Mouse (Mus musculus) intestine, postnatal 0 days (tissue): ENCODE measurements around the gene Gfod2. TPM values are rescaled to one million over a fixed set of nuclear protein-coding genes. Genes with fewer than 3 reads are reported as not detected.

Experiments used
- ATAC-seq: fragments of 200-750 bp; cut with Nextera tagmentation; 2 replicates; pipeline ENCODE4 v1.8.0; 2017; ENCODE audit warnings: mild to moderate bottlenecking, moderate TSS enrichment, moderate library complexity
- H3K27ac ChIP-seq: fragments of 300-500 bp; sonication (generic); 2 replicates; pipeline ENCODE4 v1.5.1; 2014; ENCODE audit warnings: mild to moderate bottlenecking, low read depth, low read length, moderate library complexity
- H3K27me3 ChIP-seq: fragments of 300-500 bp; sonication (generic); replicated peaks from 2 replicates; pipeline ENCODE4 v1.6.1; 2014; ENCODE audit warnings: low read length, mixed read lengths; ENCODE audit not compliant: control insufficient read depth, insufficient read depth
- H3K36me3 ChIP-seq: fragments of 300-500 bp; sonication (generic); 2 replicates; pipeline ENCODE4 v1.6.1; 2014; ENCODE audit warnings: mild to moderate bottlenecking, moderate library complexity; ENCODE audit not compliant: control insufficient read depth, insufficient read depth
- H3K4me1 ChIP-seq: fragments of 300-500 bp; sonication (generic); replicated peaks from 2 replicates; pipeline ENCODE4 v1.6.1; 2014; ENCODE audit warnings: antibody characterized with exemption, low read length, mixed read lengths; ENCODE audit not compliant: control insufficient read depth, insufficient read depth
- H3K4me2 ChIP-seq: fragments of 300-500 bp; sonication (generic); replicated peaks from 2 replicates; pipeline ENCODE4 v1.6.1; 2014; ENCODE audit warnings: low read depth, mild to moderate bottlenecking, moderate library complexity
- H3K4me3 ChIP-seq: fragments of 300-500 bp; sonication (generic); 2 replicates; pipeline ENCODE4 v1.5.1; 2014; ENCODE audit warnings: low read depth, low read length
- H3K9ac ChIP-seq: fragments of 300-500 bp; sonication (generic); 2 replicates; pipeline ENCODE4 v1.6.1; 2014; ENCODE audit warnings: mild to moderate bottlenecking, low read depth, low read length
- H3K9me3 ChIP-seq: fragments of 300-500 bp; sonication (generic); 2 replicates; pipeline ENCODE4 v1.6.1; 2016; ENCODE audit warnings: mixed run types; ENCODE audit not compliant: control insufficient read depth
- CTCF ChIP-seq: sonication (generic); IDR thresholded peaks from 2 replicates; pipeline ENCODE4 v1.5.1; 2016; ENCODE audit warnings: low read depth, mild to moderate bottlenecking, control low read depth, antibody characterized with exemption, moderate library complexity
- WGBS: fragments of 180-500 bp; shearing (Covaris S2); extraction: QIAGEN DNeasy Blood & Tissue Kit; methylation state at CpG from one replicate; pipeline ENCODE4 v1.1.7; 2014; 5-methylcytosine and 5-hydroxymethylcytosine counted together
- polyA plus RNA-seq: library from polyadenylated mRNA; unstranded; fragments of >200 nt; fragmentation: Nextera tagmentation; extraction: Ambion mirVana; gene quantifications from 2 replicates; pipeline ENCODE4 v1.2.1, GENCODE M21; 2015

Gfod2 gene
- polyA plus RNA-seq, 1 experiment from 2014 or later: 4.0 TPM

DNA sequence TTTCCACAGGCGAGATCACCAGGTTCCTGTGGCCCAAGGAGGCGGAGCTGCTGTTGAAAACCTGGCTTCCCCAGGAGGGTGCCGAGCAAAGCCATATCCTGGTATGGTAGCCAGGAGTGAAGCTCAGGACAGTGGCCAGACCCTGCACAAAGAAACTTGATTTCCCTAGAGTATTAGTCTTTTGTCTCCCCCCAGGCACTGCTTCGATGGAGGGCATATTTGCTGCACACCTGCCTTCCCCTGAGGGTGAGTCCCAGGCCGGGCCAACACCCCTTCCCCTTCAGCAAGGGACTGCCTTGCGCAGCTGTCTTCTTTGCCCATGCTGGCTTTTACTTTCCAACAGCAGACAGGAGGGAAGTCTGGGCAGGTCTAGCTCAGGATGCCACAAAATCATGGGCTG is 71.9 kb downstream of the Gfod2 start:
- H3K4me3 ChIP-seq: no peak overlapping the region

DNA sequence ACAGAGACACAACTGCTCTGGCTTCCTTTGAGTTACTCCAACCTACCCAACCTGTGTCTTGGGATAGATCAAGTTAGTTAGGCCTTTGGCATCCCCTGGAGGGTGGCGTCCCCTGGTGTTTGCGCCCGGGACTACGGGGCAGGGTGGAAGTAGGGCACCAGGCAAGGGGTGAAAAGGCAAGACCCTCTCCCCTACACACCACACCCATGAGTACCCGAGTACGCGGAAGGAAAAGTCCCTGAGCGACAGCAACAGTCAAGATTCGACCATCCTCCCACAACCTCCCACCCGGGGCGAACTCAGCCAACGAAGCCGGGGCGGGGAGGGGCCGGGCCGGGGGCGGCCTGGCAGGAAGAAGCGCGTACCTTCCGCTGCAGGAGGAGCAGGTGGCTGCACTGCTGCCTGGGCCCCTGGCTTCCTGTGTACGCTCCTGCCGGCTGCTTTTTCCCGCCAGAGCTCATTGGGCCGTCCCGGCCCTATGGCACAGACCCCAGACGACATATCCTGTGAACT is 72.6 kb downstream of the Gfod2 start, which contains the start of gene Carmil2:
TSS of gene Carmil2 (plus strand) at position 479 of the 513 bp plus-strand sequence.
- peaks cover 34% of the 10 kb centered on the region for H3K36me3 ChIP-seq
- peak; percentile 49 for ATAC-seq
- no peak within 1 kb of the TSS for H3K27ac ChIP-seq
- H3K4me3 ChIP-seq: no peak within 1 kb of the TSS
- 7% methylated on average over 26 of the region's 26 CpGs for WGBS
- no peak within 1 kb of the TSS; the same call in 1 of the 2 replicates for H3K9ac ChIP-seq
- TF ChIP-seq CTCF: peak; percentile 88
- H3K4me2 ChIP-seq: peak within 1 kb of the TSS; percentile 39
- no peaks in the 10 kb centered on the region for H3K9me3 ChIP-seq
- H3K4me1 ChIP-seq: no peaks in the 10 kb centered on the region
- H3K27me3 ChIP-seq: no peaks in the 10 kb centered on the region

More for the DNA sequence above, 71.9 kb downstream of the Gfod2 start:
- Histone ChIP-seq H3K4me1 (no peaks in the 10 kb centered on the region), H3K27me3 (no peaks in the 10 kb centered on the region), H3K4me2 (no peak overlapping the region), H3K9ac (no peak overlapping the region), H3K9me3 (no peaks in the 10 kb centered on the region), H3K27ac (no peak overlapping the region), H3K36me3 (peaks cover 27% of the 10 kb centered on the region)
- 67% methylated on average over 6 of the region's 6 CpGs for whole genome bisulfite sequencing
- no peak for ATAC-seq
- TF ChIP-seq CTCF: no peak

DNA sequence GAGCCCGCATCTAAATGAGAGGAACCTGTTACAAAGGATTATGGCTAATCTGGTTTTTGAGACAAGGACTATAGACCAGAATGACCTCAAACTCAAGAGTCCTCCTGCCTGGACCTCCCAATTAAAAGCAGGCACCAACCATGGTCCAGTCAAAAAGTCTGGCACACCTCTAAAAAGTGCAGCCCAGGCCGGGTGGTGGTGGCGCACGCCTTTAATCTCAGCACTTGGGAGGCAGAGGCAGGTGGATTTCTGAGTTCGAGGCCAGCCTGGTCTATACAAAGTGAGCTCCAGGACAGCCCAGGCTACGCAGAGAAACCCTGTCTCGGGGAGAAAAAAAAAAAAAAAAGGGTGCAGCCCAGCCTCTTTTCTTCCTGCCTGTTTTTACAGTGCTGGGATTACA is 73.1 kb downstream of the Gfod2 start:
- 71% methylated on average over 7 of the region's 7 CpGs for WGBS
- Histone ChIP-seq H3K9ac (no peak overlapping the region), H3K27ac (no peak overlapping the region), H3K9me3 (no peaks in the 10 kb centered on the region), H3K36me3 (peaks cover 39% of the 10 kb centered on the region), H3K27me3 (no peaks in the 10 kb centered on the region), H3K4me1 (no peaks in the 10 kb centered on the region), H3K4me3 (no peak overlapping the region), H3K4me2 (no peak overlapping the region)
- TF ChIP-seq CTCF: no peak
- ATAC-seq: no peak

DNA sequence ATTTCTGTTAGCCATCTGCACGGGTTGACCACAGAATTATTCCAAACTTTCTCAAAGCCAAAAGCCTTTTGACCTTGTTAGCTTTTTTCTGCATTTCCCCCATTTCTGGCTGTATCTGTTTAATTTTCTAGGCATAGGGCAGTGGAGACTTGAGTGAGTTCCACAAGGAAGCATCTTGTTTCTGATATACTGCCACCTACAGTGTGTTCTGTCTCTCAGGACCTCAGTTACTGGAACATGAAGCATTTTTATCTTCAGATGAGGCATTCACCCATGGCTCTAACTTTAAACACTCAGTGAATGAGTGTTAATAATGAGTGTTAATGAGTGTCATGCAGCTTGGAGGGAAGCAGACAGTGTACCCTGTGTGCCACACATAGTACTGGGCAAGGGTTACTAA is 80.6 kb downstream of the Gfod2 start:
- ATAC-seq: no peak
- H3K27ac ChIP-seq: no peak overlapping the region
- H3K4me2 ChIP-seq: no peak overlapping the region
- H3K4me3 ChIP-seq: no peak overlapping the region
- no peaks in the 10 kb centered on the region for H3K27me3 ChIP-seq
- 73% methylated on average over 1 of the region's 1 CpGs for WGBS
- peaks cover 70% of the 10 kb centered on the region for H3K36me3 ChIP-seq
- H3K9me3 ChIP-seq: no peaks in the 10 kb centered on the region
- H3K9ac ChIP-seq: no peak overlapping the region
- H3K4me1 ChIP-seq: no peaks in the 10 kb centered on the region
- TF ChIP-seq CTCF: peak; percentile 40

Other genes with a start within 250 kb of the Gfod2 start
- gene Hsd11b2, start 239.9 kb downstream of the Gfod2 start, polyA plus RNA-seq: 1.1 and 4.1 TPM in 2 replicates
- gene Atp6v0d1, start 192.6 kb downstream of the Gfod2 start, polyA plus RNA-seq: 140 and 151 TPM in 2 replicates
- gene Ripor1, start 153.4 kb downstream of the Gfod2 start, polyA plus RNA-seq: 10.2 and 10.3 TPM in 2 replicates
- 42.2 and 44.7 TPM in 2 replicates for gene Ctcf, start 122.1 kb downstream of the Gfod2 start, polyA plus RNA-seq
- gene Agrp, start 121.3 kb downstream of the Gfod2 start, polyA plus RNA-seq: 0.43 and 1.1 TPM in 2 replicates
- gene Carmil2, start 72.4 kb downstream of the Gfod2 start, polyA plus RNA-seq: 0.73 and 0.77 TPM in 2 replicates
- 35.4 and 35.5 TPM in 2 replicates for gene Acd, start 57.6 kb downstream of the Gfod2 start, polyA plus RNA-seq
- 8.8 and 9.7 TPM in 2 replicates for gene Pard6a, start 57.5 kb downstream of the Gfod2 start, polyA plus RNA-seq
- gene 4933405L10Rik, start 51.0 kb downstream of the Gfod2 start, polyA plus RNA-seq: not detected in 2 replicates
- gene Enkd1, start 50.5 kb downstream of the Gfod2 start, polyA plus RNA-seq: 3.8 and 3.9 TPM in 2 replicates
- 4.1 and 4.6 TPM in 2 replicates for gene Ranbp10, start 68.7 kb upstream of the Gfod2 start, polyA plus RNA-seq
- gene Tsnaxip1, start 69.1 kb upstream of the Gfod2 start, polyA plus RNA-seq: not detected in 2 replicates
- 8.5 and 9.3 TPM in 2 replicates for gene Cenpt, start 94.6 kb upstream of the Gfod2 start, polyA plus RNA-seq
- 28.3 and 29.2 TPM in 2 replicates for gene Thap11, start 96.5 kb upstream of the Gfod2 start, polyA plus RNA-seq
- gene Nutf2, start 101.9 kb upstream of the Gfod2 start, polyA plus RNA-seq: 87.7 and 97.3 TPM in 2 replicates
- gene Edc4, start 122.2 kb upstream of the Gfod2 start, polyA plus RNA-seq: 9.8 and 11.5 TPM in 2 replicates
- gene Nrn1l, start 134.9 kb upstream of the Gfod2 start, polyA plus RNA-seq: 0.35 TPM in 1 of 2 replicates, not detected in the other
- 11.0 and 12.5 TPM in 2 replicates for gene Pskh1, start 141.8 kb upstream of the Gfod2 start, polyA plus RNA-seq
- gene Ctrl, start 175.2 kb upstream of the Gfod2 start, polyA plus RNA-seq: 0.63 and 1.4 TPM in 2 replicates
- gene Psmb10, start 179.8 kb upstream of the Gfod2 start, polyA plus RNA-seq: 186 and 204 TPM in 2 replicates
- gene Lcat, start 184.7 kb upstream of the Gfod2 start, polyA plus RNA-seq: 0.20 and 0.37 TPM in 2 replicates
- gene Slc12a4, start 207.4 kb upstream of the Gfod2 start, polyA plus RNA-seq: 6.8 and 8.0 TPM in 2 replicates
- not detected in 2 replicates for gene Dpep3, start 220.8 kb upstream of the Gfod2 start, polyA plus RNA-seq
- gene Dus2, start 232.7 kb upstream of the Gfod2 start, polyA plus RNA-seq: 7.6 and 8.3 TPM in 2 replicates
- gene Dpep2nb, start 247.3 kb upstream of the Gfod2 start, polyA plus RNA-seq: not detected in 2 replicates